Mouse (Mus musculus) liver, embryonic 14.5 days (tissue): ENCODE results near the gene Mest.

ENCODE experiments used
- CTCF ChIP-seq: IDR thresholded peaks from 2 replicates; pipeline ENCODE4 v1.5.1; 2016; ENCODE audit warnings: antibody characterized with exemption, low read depth, control low read depth
- EP300 ChIP-seq: IDR thresholded peaks from 2 replicates; pipeline ENCODE4 v1.6.1; 2016; ENCODE audit warnings: antibody characterized with exemption, low read depth

GRCm38 (mm10) chr6:30692826-30693225 lies 30.5 kb upstream of the Mest start:
- TF ChIP-seq CTCF (no peak), EP300 (no peak)
